Comparison of ENCODE assay signal across 8 mouse cellular contexts in the genomic region with DNA sequence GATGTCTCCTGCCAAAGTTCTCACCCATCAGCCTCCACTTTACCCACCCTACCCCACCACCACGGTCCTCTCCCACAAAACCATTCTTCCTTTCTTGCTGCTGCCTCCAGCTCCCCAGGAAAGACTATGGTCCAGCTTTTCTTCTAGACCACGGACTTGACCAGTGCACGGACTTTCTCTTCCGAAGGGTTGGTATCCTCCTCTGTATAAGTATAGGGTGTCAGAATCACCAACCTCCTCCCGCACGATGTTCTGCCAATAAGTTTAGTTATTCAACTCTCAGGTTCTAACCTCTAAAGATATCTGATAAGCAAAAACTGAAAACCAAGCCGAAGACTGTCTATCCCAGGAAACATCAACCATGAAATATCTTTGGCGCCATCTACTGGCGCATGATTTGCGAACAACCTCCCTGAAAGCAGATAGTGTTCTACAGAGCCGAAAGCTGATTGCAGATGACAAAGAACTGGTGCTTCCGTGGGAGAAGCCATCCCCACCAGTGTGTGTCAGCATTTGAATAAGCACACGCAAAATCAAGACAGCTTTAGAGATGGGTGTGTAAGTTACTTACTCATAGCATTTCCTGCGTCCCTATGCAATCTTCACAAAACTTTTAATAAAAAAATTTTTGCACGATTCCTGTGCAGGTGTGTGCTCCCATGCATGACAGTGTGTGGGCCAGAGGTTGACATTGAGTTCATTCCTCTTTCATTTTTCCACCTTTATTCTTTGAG.
DNase-seq lines count a peak whose midpoint lies in the region; ATAC-seq lines count a peak whose summit lies in the region.

No protein-coding gene starts in this region.

- H3K4me2 ChIP-seq in embryonic facial prominence, embryonic 13.5 days: 0 out of 2 replicates have a peak overlapping the region, but pooled peaks have one; percentile 3
- no peak overlapping the region for H3K4me2 ChIP-seq in kidney, embryonic 14.5 days (replicated peaks; ENCODE audit: low read depth, low read length)
- no peak overlapping the region for H3K4me2 ChIP-seq in limb, embryonic 13.5 days (replicated peaks)

- 31% methylated on average over 15 of the region's 15 CpGs for WGBS in embryonic facial prominence, embryonic 13.5 days
- 36% methylated on average over 15 of the region's 15 CpGs for WGBS in heart, embryonic 10.5 days
- WGBS in kidney, embryonic 14.5 days: 27% methylated on average over 15 of the region's 15 CpGs
- 38% methylated on average over 15 of the region's 15 CpGs for WGBS in limb, embryonic 13.5 days

- peaks cover 15% of the 10 kb centered on the region for H3K4me1 ChIP-seq in embryonic facial prominence, embryonic 13.5 days
- H3K4me1 ChIP-seq in heart, embryonic 10.5 days: peaks cover 9% of the 10 kb centered on the region; the same call in 1 of the 2 replicates
- no peaks in the 10 kb centered on the region for H3K4me1 ChIP-seq in kidney, embryonic 14.5 days (ENCODE audit: control insufficient read depth, insufficient read depth, low read length)
- no peaks in the 10 kb centered on the region; the same call in 1 of the 2 replicates for H3K4me1 ChIP-seq in limb, embryonic 13.5 days

- no peaks in the 10 kb centered on the region for H3K36me3 ChIP-seq in embryonic facial prominence, embryonic 13.5 days
- no peaks in the 10 kb centered on the region for H3K36me3 ChIP-seq in heart, embryonic 10.5 days
- H3K36me3 ChIP-seq in kidney, embryonic 14.5 days (ENCODE audit: control insufficient read depth, insufficient read depth, low read length): no peaks in the 10 kb centered on the region
- H3K36me3 ChIP-seq in limb, embryonic 13.5 days: no peaks in the 10 kb centered on the region
- H3K36me3 ChIP-seq in splenic B cell, adult 2 months (ENCODE audit: control insufficient read depth, insufficient read depth, low read length, poor library complexity, severe bottlenecking): no peaks in the 10 kb centered on the region

- H3K4me3 ChIP-seq in embryonic facial prominence, embryonic 13.5 days: no peak overlapping the region
- H3K4me3 ChIP-seq in heart, embryonic 10.5 days: no peak overlapping the region
- H3K4me3 ChIP-seq in kidney, embryonic 14.5 days (ENCODE audit: low read length): no peak overlapping the region
- H3K4me3 ChIP-seq in limb, embryonic 13.5 days: no peak overlapping the region

- DNase-seq in A20 (ENCODE audit: low read depth, low spot score): peak; percentile 94
- DNase-seq in adrenal gland, postnatal 25 days: peak; percentile 75
- DNase-seq in heart, embryonic 10.5 days (ENCODE audit: low spot score): peak; percentile 83
- DNase-seq in naive thymus-derived CD4-positive, alpha-beta T cell, adult 2 months (ENCODE audit: low read depth): peak; percentile 62
- peak; percentile 84 for DNase-seq in splenic B cell, adult 2 months (ENCODE audit: low read depth, low spot score)

- 0 out of 2 replicates have a peak, but pooled peaks have one; percentile 60 for ATAC-seq in embryonic facial prominence, embryonic 13.5 days (ENCODE audit: insufficient number of reproducible peaks, insufficient read depth, low FRiP score, low TSS enrichment, low read depth)
- ATAC-seq in kidney, embryonic 14.5 days (ENCODE audit: low FRiP score, low TSS enrichment): peak; percentile 81
- ATAC-seq in limb, embryonic 13.5 days (ENCODE audit: low FRiP score, low read depth): peak; percentile 61

- no peak overlapping the region for H3K9ac ChIP-seq in embryonic facial prominence, embryonic 13.5 days
- no peak overlapping the region for H3K9ac ChIP-seq in kidney, embryonic 14.5 days (ENCODE audit: low read depth, low read length)
- H3K9ac ChIP-seq in limb, embryonic 13.5 days: no peak overlapping the region

- H3K27ac ChIP-seq in embryonic facial prominence, embryonic 13.5 days: no peak overlapping the region
- H3K27ac ChIP-seq in heart, embryonic 10.5 days: no peak overlapping the region
- no peak overlapping the region for H3K27ac ChIP-seq in kidney, embryonic 14.5 days (ENCODE audit: low read depth, low read length)
- no peak overlapping the region for H3K27ac ChIP-seq in limb, embryonic 13.5 days

- no peaks in the 10 kb centered on the region for H3K27me3 ChIP-seq in embryonic facial prominence, embryonic 13.5 days
- no peaks in the 10 kb centered on the region; the same call in 1 of the 2 replicates for H3K27me3 ChIP-seq in heart, embryonic 10.5 days (ENCODE audit: insufficient read depth, poor library complexity, severe bottlenecking)
- H3K27me3 ChIP-seq in kidney, embryonic 14.5 days (ENCODE audit: control insufficient read depth, insufficient read depth, low read length): no peaks in the 10 kb centered on the region
- H3K27me3 ChIP-seq in limb, embryonic 13.5 days: 0 out of 2 replicates have a peak, but pooled peaks cover 3% of the 10 kb centered on the region
- H3K27me3 ChIP-seq in splenic B cell, adult 2 months (ENCODE audit: control insufficient read depth, insufficient read depth, low read length, poor library complexity, severe bottlenecking): no peaks in the 10 kb centered on the region

- H3K9me3 ChIP-seq in embryonic facial prominence, embryonic 13.5 days: no peaks in the 10 kb centered on the region
- no peaks in the 10 kb centered on the region for H3K9me3 ChIP-seq in heart, embryonic 10.5 days
- no peaks in the 10 kb centered on the region for H3K9me3 ChIP-seq in kidney, embryonic 14.5 days (ENCODE audit: control insufficient read depth, low read length)
- H3K9me3 ChIP-seq in limb, embryonic 13.5 days: no peaks in the 10 kb centered on the region
